Mouse (Mus musculus) retina, embryonic 14.5 days (tissue): ENCODE measurements around the gene Ccdc122.
A peak's percentile ranks its signal among the peaks of the same experiment; 100 is the strongest.
"Not testable (repeated sequence)": the region's sequence is repeated elsewhere in the genome, so short reads cannot be mapped to it uniquely, and the experiment has no call there.

Experiments
- DNase-seq: peaks from one replicate; pipeline ENCODE4 v3.0.0-alpha.2; 2015; ENCODE audit warnings: low spot score

The Ccdc122 gene

GRCm38 (mm10) chr14:77036226-77037046 lies at the start of gene Ccdc122, which contains the start of gene Lacc1:
Ccdc122 (plus strand) TSS chr14:77036772.
Lacc1 (minus strand) TSS chr14:77036904.
- DNase-seq: peak; percentile 70

DNA sequence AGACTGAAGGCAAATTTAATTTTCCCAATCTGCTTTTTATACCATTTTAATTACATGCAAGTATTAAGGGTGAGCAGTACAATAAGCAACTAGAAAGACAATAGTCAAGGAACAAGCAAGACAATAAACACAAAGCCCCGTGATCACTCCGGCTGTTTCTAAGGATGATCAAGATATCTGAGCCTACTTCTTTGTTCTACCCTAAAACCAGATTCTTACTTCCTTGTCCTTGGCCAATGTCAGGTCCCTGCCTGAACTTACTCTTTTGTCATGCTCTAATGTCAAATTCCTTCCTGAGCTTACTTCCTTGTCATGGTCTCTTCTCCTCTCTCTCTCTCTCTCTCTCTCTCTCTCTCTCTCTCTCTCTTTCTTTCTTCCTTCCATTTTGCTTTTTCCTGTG lies 46.2 kb upstream of the Ccdc122 start:
- DNase-seq: not testable (repeated sequence)

DNA sequence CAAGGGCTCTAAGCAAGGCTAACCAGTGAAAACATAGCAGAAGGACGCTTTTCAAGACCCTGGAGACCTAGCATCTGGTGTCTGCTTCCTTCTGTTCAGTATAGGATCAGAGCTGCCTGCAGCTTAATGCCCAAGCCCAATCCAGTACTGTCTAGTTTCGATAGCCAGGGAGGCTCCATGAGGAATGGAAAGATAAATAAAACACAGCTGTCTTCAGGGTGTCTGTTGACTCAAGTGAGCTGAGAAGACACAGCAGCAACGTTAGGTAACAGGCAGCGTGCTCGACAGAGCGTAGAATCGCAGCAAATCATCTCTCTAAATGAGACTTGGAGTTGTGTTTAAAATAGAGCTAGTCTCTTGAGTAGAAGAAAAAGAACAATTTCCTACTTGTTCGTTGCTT lies 31.8 kb upstream of the Ccdc122 start:
- peak; percentile 7 for DNase-seq

GRCm38 (mm10) chr14:77005566-77005965 lies 31.0 kb upstream of the Ccdc122 start:
- DNase-seq: peak; percentile 17

DNA sequence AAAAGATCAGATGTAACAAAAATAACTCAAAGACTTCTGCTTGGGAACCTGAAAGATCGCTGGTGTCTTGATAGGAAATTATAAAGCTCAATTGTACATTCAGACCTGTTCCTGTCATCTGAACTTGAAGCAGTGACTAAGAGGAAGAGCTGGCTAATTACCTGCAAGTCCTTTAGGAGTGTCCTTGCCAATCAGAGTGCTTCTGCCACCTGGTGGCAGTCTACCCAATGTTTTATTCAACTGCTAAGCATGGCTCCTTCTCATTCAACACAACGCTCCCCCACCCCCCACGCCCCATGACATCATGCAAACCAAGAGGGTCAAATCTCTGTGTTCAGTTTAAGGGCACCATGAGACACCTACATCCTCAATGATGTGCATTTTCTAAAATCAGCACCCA lies 28.3 kb upstream of the Ccdc122 start:
- DNase-seq: peak; percentile 82

DNA sequence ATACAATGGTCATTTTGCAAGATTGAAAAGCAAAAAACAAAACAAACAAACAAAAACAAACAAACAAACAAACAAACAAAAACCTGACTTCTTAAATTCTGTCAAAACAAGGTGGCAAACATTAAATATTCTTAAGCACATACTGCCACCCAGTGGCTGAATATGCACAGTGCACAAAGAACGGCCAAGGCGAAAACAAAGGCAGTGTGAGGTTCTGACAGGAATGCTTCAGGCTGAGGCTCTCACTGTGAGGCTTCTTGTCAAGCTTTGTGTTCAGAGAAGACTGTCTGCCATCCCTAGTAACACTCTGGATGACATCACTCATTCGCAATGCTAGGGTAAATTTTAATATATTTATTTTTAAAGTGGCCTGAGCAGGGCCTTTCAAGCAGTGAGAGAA lies 24.8 kb upstream of the Ccdc122 start:
- DNase-seq: peak; percentile 90

DNA sequence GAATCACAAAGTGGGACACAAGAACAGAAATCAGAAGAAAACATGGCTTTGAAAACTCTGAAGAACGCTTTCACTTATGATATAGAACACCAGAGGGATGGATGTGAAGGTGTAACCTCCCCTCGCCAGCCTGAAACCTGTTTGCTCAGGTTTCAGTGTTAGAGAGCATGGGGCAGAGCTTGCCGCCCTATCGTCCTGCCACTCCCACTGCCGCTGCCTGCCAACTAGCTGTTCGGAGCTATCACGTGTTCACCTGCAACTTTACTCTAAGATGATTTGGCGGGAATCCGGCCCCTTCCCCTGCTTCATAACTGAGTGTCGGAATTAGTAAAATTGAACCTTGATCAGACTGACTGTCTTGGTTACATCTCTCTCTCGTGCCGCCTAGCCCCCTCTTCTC lies 19.8 kb upstream of the Ccdc122 start:
- not testable (repeated sequence) for DNase-seq

DNA sequence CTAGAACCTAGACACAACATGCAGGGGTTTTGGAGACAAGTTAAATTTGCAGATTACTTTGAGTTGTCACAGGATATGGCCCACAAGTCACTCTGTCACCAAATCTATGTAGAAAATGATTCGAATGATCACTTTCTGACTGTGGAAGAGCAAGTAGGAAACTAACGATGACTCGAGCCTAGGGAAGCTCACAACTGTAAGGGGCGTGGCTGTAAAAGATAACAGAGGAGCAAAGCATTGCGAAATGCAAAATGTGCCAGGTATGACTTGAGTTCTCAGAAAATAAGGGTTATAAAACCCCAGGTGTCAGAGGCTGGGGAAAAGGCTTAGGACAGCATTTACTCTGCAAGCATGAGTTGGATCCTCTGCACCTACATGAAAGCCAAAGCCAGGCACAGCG lies 19.4 kb upstream of the Ccdc122 start:
- no peak for DNase-seq

- DNase-seq: no peak
Observed at GRCm38 (mm10) chr14:77024499-77024898, 12.1 kb upstream of the Ccdc122 start.

GRCm38 (mm10) chr14:77029319-77030054 lies 7.1 kb upstream of the Ccdc122 start:
- DNase-seq: no peak

DNA sequence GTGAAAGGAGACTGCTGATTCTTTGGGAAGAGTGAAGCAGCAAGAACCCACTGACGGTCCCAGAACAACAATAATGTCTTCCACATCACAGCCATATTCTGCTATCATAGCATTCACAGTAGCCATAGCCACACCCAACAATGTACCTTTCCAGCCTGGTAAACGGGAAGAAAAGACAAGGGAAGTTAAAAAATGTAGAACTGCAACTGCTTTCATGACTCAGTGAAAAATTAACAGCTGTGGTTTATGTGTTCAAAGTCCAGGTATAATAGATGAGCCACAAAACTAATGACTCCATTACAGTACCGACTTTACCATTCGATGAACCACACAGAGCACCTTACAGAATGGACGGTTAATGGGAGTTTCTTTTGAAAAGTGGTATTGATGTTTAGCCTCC lies 5.8 kb upstream of the Ccdc122 start:
- no peak for DNase-seq

GRCm38 (mm10) chr14:77032433-77032832 lies 4.1 kb upstream of the Ccdc122 start:
- no peak for DNase-seq

DNA sequence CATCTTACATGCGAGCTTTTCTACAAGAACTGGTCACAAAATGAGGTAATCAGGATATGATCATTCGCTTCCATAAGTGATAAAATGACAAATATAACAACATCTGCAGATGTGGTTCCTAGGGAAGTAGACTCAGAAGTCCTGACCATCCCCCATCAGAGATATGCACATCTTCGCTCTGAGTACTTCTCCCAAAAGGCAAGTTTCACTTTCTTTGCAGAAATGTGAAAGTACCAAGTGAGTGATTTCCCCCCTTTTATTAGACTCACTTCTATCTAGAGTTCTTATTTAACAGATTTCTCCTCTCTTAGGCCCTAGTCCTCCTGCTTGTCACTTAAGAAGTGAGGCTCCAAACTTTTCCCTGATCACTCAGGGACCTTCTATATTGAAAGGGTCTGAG lies 3.2 kb upstream of the Ccdc122 start:
- no peak for DNase-seq

DNA sequence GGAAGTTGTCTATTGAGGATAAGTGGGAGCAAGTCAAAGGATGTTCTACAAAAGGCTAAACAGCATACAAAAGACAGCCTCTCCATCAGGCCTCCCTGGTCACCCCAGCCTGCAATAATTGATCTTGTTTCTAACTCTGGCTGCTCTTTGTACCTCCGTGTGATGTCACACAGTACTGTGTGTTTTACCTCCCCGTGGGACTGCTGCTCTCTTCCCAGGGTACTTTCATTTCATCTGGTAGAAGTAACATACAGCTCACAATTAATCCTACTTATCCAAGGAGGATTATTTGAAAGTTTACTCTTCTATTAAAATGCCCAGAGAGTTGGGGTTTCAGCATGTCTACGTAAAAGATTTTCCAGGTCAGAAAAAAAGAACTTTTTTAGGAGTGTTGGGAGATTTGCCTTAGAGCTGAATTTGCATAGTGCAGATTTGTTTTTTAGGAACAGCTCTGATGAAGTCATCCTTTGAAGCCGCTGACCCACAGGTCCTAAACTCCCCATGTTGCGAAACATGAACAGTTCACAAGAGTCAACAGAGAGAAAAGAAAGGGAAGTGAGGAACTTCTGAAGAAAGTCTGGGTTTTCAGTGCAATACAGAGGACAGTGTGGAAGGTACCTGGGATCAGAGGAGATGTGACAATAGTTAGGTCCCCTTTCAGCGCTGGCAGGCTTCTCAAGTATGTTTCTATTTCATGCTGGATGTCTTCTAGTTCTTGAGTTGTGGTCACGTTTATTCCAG lies 2.2 kb upstream of the Ccdc122 start:
- DNase-seq: no peak

GRCm38 (mm10) chr14:77034970-77035369 lies 1.6 kb upstream of the Ccdc122 start:
- no peak for DNase-seq

DNA sequence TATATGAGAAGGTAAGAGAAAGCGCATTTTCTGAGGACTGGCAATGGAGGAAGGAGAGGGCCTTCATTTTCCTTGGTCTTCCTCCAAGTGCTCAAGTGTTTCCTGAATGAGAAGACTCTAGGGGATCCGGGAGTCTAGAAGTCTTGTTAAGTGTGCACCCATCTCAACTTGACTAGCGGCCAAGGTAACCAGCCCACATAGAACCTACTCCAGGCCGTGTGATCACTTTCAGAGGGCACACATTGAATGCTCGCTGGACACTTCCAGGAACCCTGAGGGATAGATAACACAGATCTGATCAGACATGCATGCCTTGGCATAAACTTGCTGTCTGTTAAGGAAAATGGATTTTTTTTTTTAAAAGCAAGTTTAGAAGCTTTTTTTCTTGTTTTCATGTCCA lies 758 bp downstream of the Ccdc122 start:
- DNase-seq: no peak

DNA sequence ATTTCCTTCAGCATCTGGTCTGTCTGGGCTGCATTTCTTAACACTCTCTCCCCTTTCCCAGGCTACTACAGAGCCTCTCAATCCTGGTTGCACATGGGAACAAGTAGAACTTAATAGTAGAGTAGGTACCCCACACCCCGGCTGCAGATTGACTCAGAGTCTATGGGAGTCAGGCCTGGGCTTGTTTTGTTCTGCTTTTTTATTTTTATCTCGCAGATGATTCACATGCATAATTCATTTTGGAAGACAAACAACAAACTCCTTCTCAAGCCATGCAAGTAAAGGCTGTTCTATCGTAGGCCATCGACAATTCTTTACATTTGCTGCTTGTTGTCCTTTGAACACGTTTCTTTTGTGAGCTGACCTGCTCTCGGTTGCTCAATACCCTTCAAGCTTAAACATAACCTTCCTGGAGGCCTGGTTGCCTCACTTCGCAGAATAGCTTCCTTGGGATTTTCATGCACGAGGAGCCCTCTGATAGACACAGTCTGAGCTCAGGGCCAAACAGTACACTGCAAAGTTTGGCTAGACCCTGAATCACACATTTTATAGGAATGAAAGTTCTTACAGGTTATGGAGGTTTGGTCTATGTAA lies 1.4 kb downstream of the Ccdc122 start:
- no peak for DNase-seq

- peak; percentile 23 for DNase-seq
Observed at GRCm38 (mm10) chr14:77053288-77053687, 16.7 kb downstream of the Ccdc122 start.

DNA sequence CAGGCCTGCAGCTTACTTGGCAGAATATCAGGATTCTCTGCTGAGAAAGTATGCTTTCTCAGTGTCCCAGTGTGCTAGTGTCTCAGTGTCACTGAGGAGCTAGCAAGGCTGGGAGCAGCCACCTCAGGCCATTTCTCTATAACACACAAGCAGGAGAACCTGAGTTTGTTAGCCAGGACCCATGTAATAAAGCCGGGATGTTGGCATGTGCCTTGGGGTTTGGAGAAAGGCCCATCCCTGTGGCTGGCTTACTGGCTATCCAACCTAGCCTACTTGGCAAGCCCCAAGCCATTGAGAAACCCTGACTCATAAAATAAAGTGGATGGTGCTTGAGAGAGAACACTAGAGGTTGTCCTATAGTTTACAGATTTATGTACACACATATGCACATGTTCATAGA lies 32.8 kb downstream of the Ccdc122 start:
- DNase-seq: no peak

DNA sequence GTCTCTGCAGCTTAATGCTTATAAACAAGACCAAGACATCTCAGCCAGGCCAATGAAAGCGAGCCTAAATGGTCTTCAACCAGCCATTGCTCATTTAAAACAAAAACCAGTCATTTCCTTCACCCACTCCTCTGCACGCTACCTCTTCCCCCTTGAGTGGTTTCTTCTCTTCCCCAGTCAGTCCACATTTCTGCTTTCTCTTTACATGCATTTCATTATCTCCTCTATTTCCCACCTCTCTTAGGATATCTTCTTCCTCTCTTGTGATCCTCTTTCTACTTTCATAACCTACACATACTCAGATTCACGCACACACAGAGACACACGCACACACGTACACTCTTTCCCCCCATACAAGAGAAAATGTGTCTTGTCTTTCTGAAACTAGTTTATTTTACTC lies 44.7 kb downstream of the Ccdc122 start:
- DNase-seq: no peak

DNA sequence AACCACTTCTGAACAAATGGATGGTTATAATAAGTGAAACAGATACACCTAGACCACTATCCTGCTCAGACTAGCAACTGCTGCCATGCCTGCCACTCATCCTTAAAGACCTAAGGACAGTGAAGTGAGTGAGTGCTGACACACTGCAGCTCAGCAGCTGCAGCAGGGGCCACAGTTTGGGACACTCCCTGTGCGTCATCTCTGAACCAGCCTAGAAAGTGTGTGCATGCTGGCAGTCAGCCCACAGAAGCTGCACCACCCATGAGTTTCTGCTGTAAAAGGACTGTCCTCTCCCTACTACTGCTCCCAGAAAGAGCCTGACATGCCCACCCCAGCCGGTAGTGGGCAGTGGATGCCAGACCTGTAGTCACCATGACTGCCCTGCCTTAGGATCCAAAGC lies 63.7 kb downstream of the Ccdc122 start:
- DNase-seq: no peak

GRCm38 (mm10) chr14:77110622-77111021 lies 74.0 kb downstream of the Ccdc122 start:
- not testable (repeated sequence) for DNase-seq
